Mouse (Mus musculus): ENCODE data around the gene Frmd4b.

DNA sequence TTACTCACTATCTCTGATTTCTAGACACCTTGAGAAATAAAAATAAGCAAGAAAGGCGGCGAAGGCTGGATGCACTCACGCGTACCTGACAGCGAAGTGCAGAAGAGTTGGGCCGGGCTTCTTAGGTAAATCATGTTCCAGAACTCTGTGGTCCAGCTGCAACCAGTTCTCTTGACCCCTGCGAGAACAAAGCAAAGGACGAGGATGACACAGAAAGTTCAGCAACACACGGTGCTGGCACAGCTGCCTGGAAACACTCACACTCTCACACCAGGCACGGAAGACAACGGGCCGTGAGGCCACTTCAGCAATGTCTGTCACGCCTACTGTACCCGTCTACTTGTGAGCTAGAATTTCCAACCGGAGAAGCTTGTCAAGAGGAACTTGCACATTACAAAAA is 204.9 kb downstream of the Frmd4b start:
- TF ChIP-seq CTCF (IDR thresholded peaks at IDR 0.05; ENCODE audit: low read depth, low read length), result no peak
- no peak for TF ChIP-seq POLR2A (IDR thresholded peaks at IDR 0.05; ENCODE audit: extremely low read depth, insufficient read depth, low read length)

All from liver, adult 2 months (tissue).